Mouse (Mus musculus) midbrain, embryonic 10.5 days (tissue): ENCODE results near the gene Gm10142. TPM values are rescaled to one million over a fixed set of nuclear protein-coding genes. Genes with fewer than 3 reads are reported as not detected.
A peak's percentile ranks its signal among the peaks of the same experiment; 100 is the strongest.
"Not testable (repeated sequence)": the region's sequence is repeated elsewhere in the genome, so short reads cannot be mapped to it uniquely, and the experiment has no call there.

Source experiments
- DNase-seq: peaks from one replicate; pipeline ENCODE4 v3.0.0-alpha.2; 2017; ENCODE audit warnings: low spot score
- H3K27ac ChIP-seq: fragments of 300-500 bp; sonication (generic); replicated peaks from 2 replicates; pipeline ENCODE4 v1.5.1; 2016; ENCODE audit warnings: mild to moderate bottlenecking
- H3K27me3 ChIP-seq: fragments of 300-500 bp; sonication (generic); 2 replicates; pipeline ENCODE4 v1.6.1; 2016; ENCODE audit warnings: low read depth, mild to moderate bottlenecking; ENCODE audit not compliant: poor library complexity, severe bottlenecking
- H3K36me3 ChIP-seq: fragments of 300-500 bp; sonication (generic); 2 replicates; pipeline ENCODE4 v1.6.1; 2016; ENCODE audit warnings: mild to moderate bottlenecking, moderate library complexity
- H3K4me1 ChIP-seq: fragments of 300-500 bp; sonication (generic); 2 replicates; pipeline ENCODE4 v1.6.1; 2016
- H3K4me3 ChIP-seq: fragments of 300-500 bp; sonication (generic); 2 replicates; pipeline ENCODE4 v1.5.1; 2016; ENCODE audit warnings: mild to moderate bottlenecking, moderate library complexity
- H3K9me3 ChIP-seq: fragments of 300-500 bp; sonication (generic); replicated peaks from 2 replicates; pipeline ENCODE4 v1.6.1; 2016; ENCODE audit warnings: mild to moderate bottlenecking
- WGBS: fragments of 180-500 bp; shearing (Covaris S2); methylation state at CpG from one replicate; pipeline ENCODE4 v1.1.7; 2016; 5-methylcytosine and 5-hydroxymethylcytosine counted together
- polyA plus RNA-seq: library from polyadenylated mRNA; unstranded; fragments of >200 nt; fragmentation: Nextera tagmentation; extraction: Ambion mirVana; gene quantifications from 2 replicates; pipeline ENCODE4 v1.2.1, GENCODE M21; 2016

Gm10142 gene
- polyA plus RNA-seq, 1 experiment from 2014 or later: not detected

GRCm38 (mm10) chr10:77706326-77706725 is 9.3 kb upstream of the Gm10142 start, which contains the start of gene Gm10272:
TSS of gene Gm10272 (plus strand) at chr10:77706626.
- H3K27ac ChIP-seq: no peak within 1 kb of the TSS
- WGBS: 89% methylated on average over 1 of the region's 1 CpGs
- no peak for DNase-seq

GRCm38 (mm10) chr10:77709831-77710230 is 5.8 kb upstream of the Gm10142 start:
- Histone ChIP-seq H3K36me3 (no peaks in the 10 kb centered on the region), H3K27me3 (no peaks in the 10 kb centered on the region), H3K4me3 (no peak overlapping the region), H3K9me3 (peaks cover 22% of the 10 kb centered on the region; the same call in 1 of the 2 replicates), H3K27ac (no peak overlapping the region), H3K4me1 (no peaks in the 10 kb centered on the region)
- no peak for DNase-seq
- WGBS: 82% methylated on average over 3 of the region's 3 CpGs

More at GRCm38 (mm10) chr10:77706326-77706725, 9.3 kb upstream of the Gm10142 start, which contains the start of gene Gm10272:
- no peaks in the 10 kb centered on the region for H3K4me1 ChIP-seq
- H3K27me3 ChIP-seq: no peaks in the 10 kb centered on the region
- peaks cover 29% of the 10 kb centered on the region for H3K9me3 ChIP-seq
- H3K4me3 ChIP-seq: no peak within 1 kb of the TSS
- H3K36me3 ChIP-seq: no peaks in the 10 kb centered on the region

GRCm38 (mm10) chr10:77711157-77711556 is 4.5 kb upstream of the Gm10142 start, which contains the start of gene Gm10024:
TSS of gene Gm10024 (plus strand) at chr10:77711457.
- not testable (repeated sequence) for H3K4me1 ChIP-seq, DNase-seq, H3K4me3 ChIP-seq, H3K9me3 ChIP-seq, H3K27ac ChIP-seq, H3K27me3 ChIP-seq, H3K36me3 ChIP-seq

GRCm38 (mm10) chr10:77713734-77714133 is 1.9 kb upstream of the Gm10142 start:
- no peaks in the 10 kb centered on the region for H3K4me1 ChIP-seq
- H3K4me3 ChIP-seq: no peak overlapping the region
- H3K9me3 ChIP-seq: no peaks in the 10 kb centered on the region; the same call in 1 of the 2 replicates
- WGBS: 79% methylated on average over 4 of the region's 4 CpGs
- H3K36me3 ChIP-seq: no peaks in the 10 kb centered on the region
- H3K27me3 ChIP-seq: no peaks in the 10 kb centered on the region
- H3K27ac ChIP-seq: no peak overlapping the region
- no peak for DNase-seq

- H3K36me3 ChIP-seq, H3K4me3 ChIP-seq, H3K27me3 ChIP-seq, DNase-seq, H3K27ac ChIP-seq, H3K9me3 ChIP-seq, H3K4me1 ChIP-seq: not testable (repeated sequence)
- WGBS: 89% methylated on average over 1 of the region's 1 CpGs
These were observed 4.7 kb downstream of the Gm10142 start, which contains the start of gene Krtap12-1 for GRCm38 (mm10) chr10:77720299-77720698. TSS of gene Krtap12-1 (plus strand) at chr10:77720599.

GRCm38 (mm10) chr10:77724855-77725254 is 9.2 kb downstream of the Gm10142 start:
- DNase-seq: no peak
- 78% methylated on average over 8 of the region's 8 CpGs for WGBS

GRCm38 (mm10) chr10:77726186-77726585 is 10.6 kb downstream of the Gm10142 start, which contains the start of gene Gm10100:
TSS of gene Gm10100 (plus strand) at chr10:77726486.
- DNase-seq: no peak
- no peak within 1 kb of the TSS for H3K27ac ChIP-seq
- WGBS: 41% methylated on average over 3 of the region's 3 CpGs
- no peaks in the 10 kb centered on the region for H3K4me1 ChIP-seq
- no peaks in the 10 kb centered on the region for H3K9me3 ChIP-seq
- no peak within 1 kb of the TSS for H3K4me3 ChIP-seq
- no peaks in the 10 kb centered on the region for H3K36me3 ChIP-seq
- H3K27me3 ChIP-seq: no peaks in the 10 kb centered on the region

More at GRCm38 (mm10) chr10:77724855-77725254, 9.2 kb downstream of the Gm10142 start:
- no peaks in the 10 kb centered on the region for H3K27me3 ChIP-seq
- no peaks in the 10 kb centered on the region for H3K36me3 ChIP-seq
- H3K9me3 ChIP-seq: no peaks in the 10 kb centered on the region; the same call in 1 of the 2 replicates
- H3K4me3 ChIP-seq: no peak overlapping the region
- no peaks in the 10 kb centered on the region for H3K4me1 ChIP-seq
- H3K27ac ChIP-seq: no peak overlapping the region

GRCm38 (mm10) chr10:77728280-77728679 is 12.7 kb downstream of the Gm10142 start:
- Histone ChIP-seq H3K36me3 (no peaks in the 10 kb centered on the region), H3K4me1 (no peaks in the 10 kb centered on the region), H3K27ac (no peak overlapping the region), H3K9me3 (no peaks in the 10 kb centered on the region), H3K4me3 (no peak overlapping the region), H3K27me3 (no peaks in the 10 kb centered on the region)
- no peak for DNase-seq
- 66% methylated on average over 4 of the region's 4 CpGs for WGBS

- DNase-seq: peak; percentile 22
- Histone ChIP-seq H3K9me3 (no peaks in the 10 kb centered on the region), H3K4me1 (no peaks in the 10 kb centered on the region), H3K27me3 (no peaks in the 10 kb centered on the region), H3K27ac (no peak overlapping the region), H3K4me3 (no peak overlapping the region), H3K36me3 (no peaks in the 10 kb centered on the region)
- WGBS: 53% methylated on average over 4 of the region's 4 CpGs
These were observed 13.6 kb downstream of the Gm10142 start for GRCm38 (mm10) chr10:77729241-77729640.

- Histone ChIP-seq H3K27ac (no peak overlapping the region), H3K4me1 (peaks cover 24% of the 10 kb centered on the region), H3K27me3 (no peaks in the 10 kb centered on the region), H3K9me3 (peaks cover 8% of the 10 kb centered on the region), H3K4me3 (no peak overlapping the region), H3K36me3 (no peaks in the 10 kb centered on the region)
- WGBS: 86% methylated on average over 1 of the region's 1 CpGs
- DNase-seq: no peak
These were observed 20.3 kb downstream of the Gm10142 start for GRCm38 (mm10) chr10:77735928-77736327.

- no peaks in the 10 kb centered on the region for H3K36me3 ChIP-seq
- no peak overlapping the region for H3K4me3 ChIP-seq
- H3K27me3 ChIP-seq: no peaks in the 10 kb centered on the region
- DNase-seq: no peak
- peaks cover 8% of the 10 kb centered on the region for H3K9me3 ChIP-seq
- H3K27ac ChIP-seq: no peak overlapping the region
- H3K4me1 ChIP-seq: peaks cover 39% of the 10 kb centered on the region
- 91% methylated on average over 4 of the region's 4 CpGs for WGBS
These were observed 23.3 kb downstream of the Gm10142 start for GRCm38 (mm10) chr10:77738929-77739328.

GRCm38 (mm10) chr10:77741924-77742688 is 26.5 kb downstream of the Gm10142 start, which contains the start of gene Gm18596:
TSS of gene Gm18596 (minus strand) at chr10:77742638.
- not testable (repeated sequence) for DNase-seq, H3K4me3 ChIP-seq, H3K36me3 ChIP-seq, H3K9me3 ChIP-seq, H3K27me3 ChIP-seq
- 58% methylated on average over 5 of the region's 5 CpGs for WGBS
- H3K4me1 ChIP-seq: peaks cover 42% of the 10 kb centered on the region
- peak within 1 kb of the TSS; percentile 46 for H3K27ac ChIP-seq

- not testable (repeated sequence) for H3K4me3 ChIP-seq, H3K4me1 ChIP-seq, H3K27ac ChIP-seq, H3K36me3 ChIP-seq, H3K9me3 ChIP-seq, H3K27me3 ChIP-seq
- 79% methylated on average over 1 of the region's 1 CpGs for WGBS
- peak; percentile 8 for DNase-seq
These were observed 35.1 kb downstream of the Gm10142 start for GRCm38 (mm10) chr10:77750686-77751085.
